Mouse (Mus musculus): ENCODE results near the gene Msantd1.

Gene Msantd1

DNA sequence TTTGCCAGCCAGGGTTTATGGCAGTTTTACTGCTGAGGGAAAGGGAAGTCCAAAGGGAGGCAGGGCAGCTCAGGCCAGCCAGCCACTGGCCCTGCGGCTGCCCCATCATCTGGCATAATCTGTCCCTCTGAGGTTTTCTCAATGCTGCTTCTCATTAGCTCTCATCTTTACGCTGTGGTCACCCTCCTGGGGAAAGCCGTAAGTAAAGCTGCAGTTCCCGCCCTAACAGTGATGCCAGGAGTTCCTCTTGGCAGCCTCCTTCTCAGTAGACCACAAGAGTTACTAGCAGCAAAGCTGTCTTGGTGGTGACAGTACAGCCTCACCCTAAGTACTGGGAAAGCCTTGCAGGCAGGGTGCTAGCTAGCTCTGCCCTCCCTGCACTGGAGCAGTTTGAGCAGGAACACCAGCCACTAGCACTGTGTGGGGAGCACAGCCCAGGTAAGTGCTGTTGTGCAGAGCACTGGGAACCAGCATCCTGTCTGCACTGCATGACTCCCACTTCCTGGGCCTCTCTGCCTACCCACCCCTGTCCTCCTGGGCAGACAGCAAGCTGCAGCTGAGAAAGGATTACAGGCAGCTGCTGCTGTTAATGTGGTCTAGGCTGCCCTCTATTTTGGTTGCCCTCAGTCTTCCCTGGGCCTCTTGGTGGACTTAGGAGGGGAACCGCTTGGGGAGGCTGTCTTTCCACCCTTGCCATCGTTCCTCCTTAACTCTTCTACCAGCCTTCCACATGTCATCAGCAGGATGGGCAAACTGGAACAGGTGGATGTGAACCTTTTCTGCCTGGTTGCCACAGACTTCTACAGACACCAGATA lies at the start of gene Msantd1:
Msantd1 (plus strand) TSS at position 103 of the 816 bp plus-strand sequence.
- POLR2A ChIA-PET: interaction anchor here in 2 of 4 experiments (0.5 to 1.4 kb wide), 4 partner anchors 8 to 248 kb away, joined by 3 to 5 read pairs (median 4); partner anchors contain the start of genes Grk4 (in 1 of the 2), Nop14 (in 1 of the 2) and Rgs12 (in 1 of the 2)
- CTCF ChIA-PET: no interaction called here

DNA sequence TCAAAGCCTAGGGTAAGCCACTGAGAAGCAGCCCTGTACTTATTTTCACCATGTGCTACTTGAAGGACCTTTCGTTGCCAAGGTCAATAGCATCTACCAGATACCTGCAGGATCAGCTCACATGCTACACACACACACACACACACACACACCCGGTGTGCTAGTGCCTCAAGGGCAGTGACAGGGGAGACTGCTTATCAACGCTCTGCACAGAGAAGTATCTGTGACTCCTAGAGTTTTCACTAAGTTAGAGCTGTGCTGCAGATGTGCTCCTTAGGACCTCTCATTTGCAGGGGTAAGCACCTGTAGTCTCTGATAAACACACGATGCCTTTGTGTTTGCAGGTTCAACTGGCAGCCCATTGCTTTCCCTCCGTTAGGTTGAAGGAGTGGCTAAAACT lies 42.4 kb upstream of the Msantd1 start:
- ChIA-PET POLR2A (interaction anchor here in 1 of 4 experiments (2.0 kb wide), 1 partner anchor 105 kb away, joined by 5 read pairs; no protein-coding TSS in a partner anchor), CTCF (no interaction called here)

- POLR2A ChIA-PET: interaction anchor here in 1 of 4 experiments (1.0 kb wide), 1 partner anchor 14 kb away, joined by 4 read pairs; no protein-coding TSS in a partner anchor
- CTCF ChIA-PET: interaction anchor here in 1 of 4 experiments (0.5 to 0.7 kb wide), 2 partner anchors 116 to 193 kb away, joined by 3 to 5 read pairs; no protein-coding TSS in a partner anchor
Measured at GRCm38 (mm10) chr5:34880307-34880706, 27.5 kb upstream of the Msantd1 start.

- POLR2A ChIA-PET: interaction anchor here in 1 of 4 experiments (1.0 kb wide), 1 partner anchor 15 kb away, joined by 4 read pairs; no protein-coding TSS in a partner anchor
- CTCF ChIA-PET: no interaction called here
Measured at GRCm38 (mm10) chr5:34881023-34881422, 26.8 kb upstream of the Msantd1 start.

- ChIA-PET CTCF (no interaction called here), POLR2A (interaction anchor here in 2 of 4 experiments (0.6 to 1.2 kb wide), 3 partner anchors 58 to 219 kb away, joined by 3 to 4 read pairs (median 3); no protein-coding TSS in a partner anchor)
Measured at GRCm38 (mm10) chr5:34885250-34885649, 22.6 kb upstream of the Msantd1 start.

DNA sequence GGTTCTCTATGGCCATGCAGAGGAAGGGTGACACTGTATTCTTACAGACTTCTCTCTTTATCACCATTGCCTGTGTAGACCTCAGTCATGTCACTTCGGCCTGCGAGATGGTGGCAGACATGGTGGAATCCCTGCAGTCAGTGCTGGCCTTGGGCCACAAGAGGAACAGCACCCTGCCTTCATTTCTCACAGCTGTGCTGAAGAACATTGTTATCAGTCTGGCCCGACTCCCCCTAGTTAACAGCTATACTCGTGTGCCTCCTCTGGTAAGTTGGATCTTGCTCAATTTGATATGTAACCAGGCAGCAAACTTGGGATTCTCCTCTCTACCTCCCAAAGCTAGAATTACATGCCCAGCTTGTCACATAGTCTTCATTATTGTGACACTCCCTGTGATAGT lies 18.6 kb upstream of the Msantd1 start:
- ChIA-PET CTCF (no interaction called here), POLR2A (no interaction called here)

DNA sequence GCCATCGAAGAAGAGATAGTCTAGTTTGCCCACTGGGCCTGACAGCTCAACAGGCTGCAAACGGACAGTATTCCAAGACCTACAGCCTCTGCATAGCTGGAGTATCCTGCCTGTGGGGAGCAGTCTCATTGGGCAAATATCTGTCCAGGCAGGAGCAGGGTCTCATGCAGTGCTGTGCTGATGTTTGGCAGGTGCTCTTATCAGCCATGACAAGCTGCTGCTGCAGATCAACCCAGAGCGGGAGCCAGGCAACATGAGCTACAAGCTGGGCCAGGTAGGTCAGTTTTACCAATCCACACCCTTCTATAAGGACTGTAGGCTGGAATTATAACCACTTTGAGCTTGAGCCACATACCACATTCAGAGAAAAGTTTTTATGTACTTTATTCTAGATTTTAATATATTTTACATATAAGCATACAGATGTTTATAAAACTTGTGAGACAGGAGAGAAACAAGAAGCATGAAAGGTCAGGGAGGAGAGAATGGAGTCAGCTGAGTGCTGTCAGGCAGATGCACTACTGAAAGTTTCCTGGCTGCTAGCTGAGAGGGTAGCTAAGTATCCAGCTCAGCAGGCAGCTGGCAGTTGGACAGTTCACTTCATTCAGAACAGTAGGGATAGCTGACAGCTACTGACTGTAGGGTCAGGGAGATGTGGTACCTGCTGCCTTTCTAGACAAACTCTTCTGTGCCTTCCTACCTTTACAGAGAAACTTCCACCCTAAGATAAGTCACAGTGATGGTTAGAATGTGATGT lies 10.9 kb upstream of the Msantd1 start:
- ChIA-PET POLR2A (interaction anchor here in 1 of 4 experiments (1.2 kb wide), 1 partner anchor 238 kb away, joined by 4 read pairs; no protein-coding TSS in a partner anchor), CTCF (interaction anchor here in 1 of 4 experiments (0.6 kb wide), 2 partner anchors 72 to 228 kb away, joined by 3 to 4 read pairs; no protein-coding TSS in a partner anchor)

- ChIA-PET CTCF (interaction anchor here in 1 of 4 experiments (1.9 kb wide), 1 partner anchor 16 kb away, joined by 4 read pairs; no protein-coding TSS in a partner anchor), POLR2A (interaction anchor here in 1 of 4 experiments (0.8 to 1.2 kb wide), 3 partner anchors 9 to 82 kb away, joined by 3 read pairs; no protein-coding TSS in a partner anchor)
Measured at GRCm38 (mm10) chr5:34899787-34900469, 7.9 kb upstream of the Msantd1 start.

DNA sequence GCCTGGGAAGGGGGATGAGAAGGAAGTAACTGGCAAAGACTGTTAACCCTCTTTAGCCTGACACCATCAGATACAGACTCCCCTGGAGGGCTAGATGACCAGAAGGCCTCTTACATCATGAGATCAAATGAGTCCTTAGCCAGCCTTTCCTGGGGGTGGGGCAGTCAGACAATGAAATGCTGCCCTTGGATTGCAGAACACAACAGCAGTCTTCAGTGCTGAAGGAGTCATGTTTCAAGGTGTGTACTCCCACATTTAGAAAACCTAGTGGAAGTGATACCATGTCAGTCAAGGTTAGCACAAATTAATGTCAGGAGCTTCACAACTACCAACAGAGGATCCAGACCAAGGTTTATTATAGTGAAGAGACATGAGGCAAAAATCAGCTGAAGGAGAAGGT lies 5.4 kb upstream of the Msantd1 start:
- POLR2A ChIA-PET: interaction anchor here in 2 of 4 experiments (0.8 to 2.0 kb wide), 5 partner anchors 13 to 242 kb away, joined by 3 to 7 read pairs (median 4); partner anchors contain the start of genes Grk4 (in 1 of the 2), Nop14 (in 1 of the 2) and Rgs12 (in 1 of the 2)
- CTCF ChIA-PET: interaction anchor here in 2 of 4 experiments (2.0 to 2.7 kb wide), 2 partner anchors 13 kb away, joined by 8 read pairs; no protein-coding TSS in a partner anchor

- POLR2A ChIA-PET: interaction anchor here (0.5 to 2.0 kb wide), 8 partner anchors 10 to 1025 kb away, joined by 3 to 7 read pairs (median 4); partner anchors contain the start of genes Rgs12 (in 2 of the 4), Grk4 (in 1 of the 4) and Nop14 (in 1 of the 4)
- CTCF ChIA-PET: interaction anchor here in 2 of 4 experiments (2.0 to 2.7 kb wide), 2 partner anchors 12 to 13 kb away, joined by 8 read pairs; no protein-coding TSS in a partner anchor
Measured at GRCm38 (mm10) chr5:34902811-34903385, 4.9 kb upstream of the Msantd1 start.

DNA sequence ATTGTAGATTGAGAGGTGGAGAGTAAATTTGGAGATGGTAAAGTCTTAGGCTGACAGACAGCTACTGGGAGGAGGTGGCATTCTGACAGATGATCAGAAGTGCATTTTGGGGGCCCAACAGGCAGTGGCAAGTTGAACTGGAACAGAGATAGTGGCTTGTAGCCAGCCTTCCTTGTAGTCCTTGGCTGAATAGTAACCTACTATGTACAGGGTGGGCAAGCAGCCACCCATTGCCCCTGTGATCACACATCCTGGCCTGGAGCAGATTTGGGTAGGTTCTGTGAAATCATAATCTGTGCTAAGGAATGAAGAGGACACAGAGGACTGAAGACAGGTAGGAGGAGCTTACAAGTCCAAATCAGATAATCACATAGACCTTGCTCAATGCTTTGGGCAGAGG lies 3.4 kb upstream of the Msantd1 start:
- POLR2A ChIA-PET: interaction anchor here in 1 of 4 experiments (1.6 kb wide), 1 partner anchor 22 kb away, joined by 3 read pairs; no protein-coding TSS in a partner anchor
- CTCF ChIA-PET: interaction anchor here in 1 of 4 experiments (0.6 kb wide), 1 partner anchor 16 kb away, joined by 3 read pairs; no protein-coding TSS in a partner anchor

DNA sequence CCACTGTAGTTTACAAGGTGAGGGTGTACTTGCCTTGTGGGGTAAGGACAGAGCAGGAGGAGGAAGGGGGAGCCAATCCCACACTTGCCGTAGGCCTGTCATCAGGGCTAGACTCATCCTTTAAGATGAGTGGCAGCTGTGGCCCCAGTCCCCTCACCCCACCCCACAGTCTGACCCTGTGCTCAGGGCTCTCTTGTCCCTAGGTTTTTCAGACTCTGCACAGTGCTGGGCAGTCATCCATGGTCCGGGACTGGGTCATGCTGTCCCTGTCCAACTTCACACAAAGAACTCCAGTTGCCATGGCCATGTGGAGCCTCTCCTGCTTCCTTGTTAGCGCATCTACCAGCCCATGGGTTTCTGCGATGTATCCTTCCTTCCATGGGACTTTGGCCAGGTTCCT lies 582 bp upstream of the Msantd1 start:
- ChIA-PET POLR2A (interaction anchor here in 1 of 4 experiments (2.0 kb wide), 1 partner anchor 10 kb away, joined by 5 read pairs; no protein-coding TSS in a partner anchor), CTCF (no interaction called here)

GRCm38 (mm10) chr5:34908726-34909633 lies 1.2 kb downstream of the Msantd1 start:
- POLR2A ChIA-PET: interaction anchor here in 2 of 4 experiments (0.7 to 1.4 kb wide), 5 partner anchors 9 to 249 kb away, joined by 3 to 4 read pairs (median 3); partner anchors contain the start of genes Grk4 (in 2 of the 2), Nop14 (in 2 of the 2), Lrpap1 (in 1 of the 2) and Rgs12 (in 1 of the 2)
- CTCF ChIA-PET: no interaction called here

DNA sequence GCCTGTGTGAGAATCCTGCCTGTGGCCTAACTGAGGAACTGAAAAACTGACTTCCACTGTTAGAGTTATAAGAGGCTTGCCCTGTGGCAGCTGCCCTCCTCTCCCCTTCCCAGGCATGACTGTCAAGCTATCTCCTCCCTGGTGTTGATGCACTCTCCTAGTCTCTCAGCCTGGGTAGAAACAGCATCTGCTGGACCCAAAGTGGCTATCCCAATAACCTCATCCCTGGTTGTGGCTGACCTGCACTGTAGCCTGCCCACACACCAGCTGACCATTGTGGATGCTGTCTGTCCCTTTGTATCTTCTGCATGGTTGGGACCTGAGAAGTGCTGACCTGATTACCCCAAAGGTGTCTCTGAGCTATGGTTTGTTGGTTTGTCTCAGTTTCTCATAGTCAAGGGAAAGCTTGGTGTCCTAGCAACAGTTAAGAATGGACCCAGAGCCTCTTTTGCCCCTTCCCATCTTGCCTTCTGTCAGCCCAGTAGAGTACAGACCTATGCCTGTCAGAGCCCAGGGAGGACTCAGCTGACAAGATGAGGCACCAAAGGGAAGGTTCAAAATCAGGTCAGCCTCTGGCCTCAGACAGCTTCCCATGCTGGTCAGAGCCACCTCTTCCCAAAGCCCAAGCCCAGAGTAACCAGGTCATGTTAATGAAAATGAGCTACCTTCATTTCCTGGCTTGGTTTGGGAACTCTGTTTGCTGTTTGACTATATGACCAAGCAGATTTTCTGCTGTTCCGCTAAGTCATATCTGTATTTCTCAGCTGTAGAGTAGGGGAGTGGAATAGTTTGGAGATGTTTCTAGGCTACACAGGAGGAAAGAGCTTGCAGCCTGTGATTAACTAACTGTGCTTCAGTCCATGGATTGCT lies 2.1 kb downstream of the Msantd1 start:
- CTCF ChIA-PET: no interaction called here
- POLR2A ChIA-PET: interaction anchor here in 2 of 4 experiments (0.7 to 1.4 kb wide), 5 partner anchors 10 to 250 kb away, joined by 3 to 4 read pairs (median 3); partner anchors contain the start of genes Grk4 (in 2 of the 2), Nop14 (in 2 of the 2), Lrpap1 (in 1 of the 2) and Rgs12 (in 1 of the 2)

DNA sequence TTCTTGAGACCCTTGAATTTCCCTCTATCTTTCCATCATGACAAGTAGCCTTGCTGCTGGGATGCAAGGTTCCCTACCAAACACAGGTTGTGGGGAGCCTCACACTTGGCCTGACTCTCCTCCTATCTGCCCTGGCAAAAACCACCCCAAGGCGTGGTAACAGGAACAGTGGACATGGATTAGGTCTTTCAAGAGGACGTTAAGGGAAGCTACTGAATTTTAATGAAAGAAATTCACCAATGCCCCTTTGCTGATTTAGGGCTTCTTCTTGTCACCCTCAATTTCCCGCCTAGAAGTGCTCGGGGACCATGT lies 2.6 kb downstream of the Msantd1 start:
- POLR2A ChIA-PET: no interaction called here
- CTCF ChIA-PET: no interaction called here

GRCm38 (mm10) chr5:34915801-34916200 lies 8.0 kb downstream of the Msantd1 start:
- ChIA-PET CTCF (interaction anchor here (0.6 to 2.0 kb wide), 25 partner anchors 10 to 1842 kb away, joined by 3 to 10 read pairs (median 3); partner anchors contain the start of genes Rgs12 (in 2 of the 4) and Hgfac (in 1 of the 4)), POLR2A (interaction anchor here in 2 of 4 experiments (1.3 to 3.1 kb wide), 3 partner anchors 13 to 34 kb away, joined by 3 to 8 read pairs (median 3); partner anchors contain the start of gene Rgs12 (in 1 of the 2))

Measured in embryonic stem cell, embryonic (primary cell).